Mouse (Mus musculus): ENCODE results near the gene Ccnyl1. TPM values are rescaled to one million over a fixed set of nuclear protein-coding genes. Genes with fewer than 3 reads are reported as not detected.

Gene Ccnyl1
- polyA plus RNA-seq, 1 experiment from 2014 or later: 8.9 TPM

DNA sequence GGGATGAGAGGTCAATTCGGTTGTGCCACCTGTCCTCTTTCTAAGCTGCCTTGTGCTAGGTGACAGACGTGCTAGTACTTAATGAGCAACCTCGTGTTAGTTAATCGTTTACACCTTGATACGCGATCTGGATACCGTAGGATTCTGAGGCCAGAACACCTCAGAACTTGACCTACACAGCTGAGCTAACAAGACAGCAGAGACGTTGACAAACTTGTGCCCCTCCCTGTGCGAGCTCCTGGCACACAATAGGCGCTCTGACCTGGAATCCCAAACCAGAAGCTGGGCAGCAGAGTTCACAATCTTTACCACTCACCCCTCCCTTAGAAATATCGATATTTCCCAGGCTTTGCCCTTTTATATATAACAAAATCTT, 47.9 kb downstream of the Ccnyl1 start:
- Histone ChIP-seq H3K4me3 (ENCODE audit: low read depth, low read length) (peak overlapping the region; percentile 64), H3K9me3 (ENCODE audit: control insufficient read depth, low read depth, low read length) (no peaks in the 10 kb centered on the region), H3K36me3 (ENCODE audit: control insufficient read depth, insufficient read depth, low read length) (peaks cover 3% of the 10 kb centered on the region; the same call in 1 of the 2 replicates), H3K27me3 (ENCODE audit: control insufficient read depth, insufficient read depth, low read length) (no peaks in the 10 kb centered on the region), H3K27ac (ENCODE audit: low read length) (peak overlapping the region; percentile 74; the same call in 1 of the 2 replicates), H3K9ac (replicated peaks; ENCODE audit: low read depth, low read length) (no peak overlapping the region), H3K4me1 (ENCODE audit: control insufficient read depth, insufficient read depth, low read length) (peaks cover 19% of the 10 kb centered on the region; the same call in 1 of the 2 replicates), H3K4me2 (replicated peaks; ENCODE audit: low read depth, low read length) (peak overlapping the region; percentile 66)
- WGBS: under 1% methylated on average over 11 of the region's 11 CpGs
- peak; percentile 12 for ATAC-seq (ENCODE audit: insufficient number of reproducible peaks, insufficient read depth, low FRiP score, low read depth)

DNA sequence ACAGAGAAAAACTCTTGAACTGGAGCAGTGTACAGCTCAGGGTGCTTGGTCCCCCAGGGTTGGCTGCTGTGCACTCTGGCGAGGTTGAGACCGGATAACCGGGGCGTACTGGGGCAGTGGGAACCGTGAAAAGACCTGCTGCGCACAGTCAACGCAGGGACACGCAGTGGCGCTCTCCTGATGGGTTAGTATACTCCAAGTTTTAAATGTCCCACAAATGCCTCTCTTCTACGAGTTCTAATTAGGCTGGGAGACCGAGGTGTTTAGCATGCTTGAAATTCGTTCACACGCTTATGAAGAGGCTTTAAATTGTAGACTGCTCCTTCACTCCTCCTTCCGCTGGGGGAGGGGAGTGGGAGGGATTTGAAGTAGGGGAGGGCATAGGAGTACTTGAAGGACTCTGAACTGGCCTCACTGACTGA, 48.4 kb downstream of the Ccnyl1 start:
- Histone ChIP-seq H3K4me2 (replicated peaks; ENCODE audit: low read depth, low read length) (peak overlapping the region; percentile 66), H3K27ac (ENCODE audit: low read length) (peak overlapping the region; percentile 74), H3K27me3 (ENCODE audit: control insufficient read depth, insufficient read depth, low read length) (no peaks in the 10 kb centered on the region), H3K36me3 (ENCODE audit: control insufficient read depth, insufficient read depth, low read length) (peaks cover 3% of the 10 kb centered on the region; the same call in 1 of the 2 replicates), H3K4me3 (ENCODE audit: low read depth, low read length) (peak overlapping the region; percentile 64), H3K4me1 (ENCODE audit: control insufficient read depth, insufficient read depth, low read length) (peaks cover 19% of the 10 kb centered on the region; the same call in 1 of the 2 replicates), H3K9me3 (ENCODE audit: control insufficient read depth, low read depth, low read length) (no peaks in the 10 kb centered on the region), H3K9ac (replicated peaks; ENCODE audit: low read depth, low read length) (no peak overlapping the region)
- 2% methylated on average over 14 of the region's 14 CpGs for WGBS
- no peak for ATAC-seq (ENCODE audit: insufficient number of reproducible peaks, insufficient read depth, low FRiP score, low read depth)

DNA sequence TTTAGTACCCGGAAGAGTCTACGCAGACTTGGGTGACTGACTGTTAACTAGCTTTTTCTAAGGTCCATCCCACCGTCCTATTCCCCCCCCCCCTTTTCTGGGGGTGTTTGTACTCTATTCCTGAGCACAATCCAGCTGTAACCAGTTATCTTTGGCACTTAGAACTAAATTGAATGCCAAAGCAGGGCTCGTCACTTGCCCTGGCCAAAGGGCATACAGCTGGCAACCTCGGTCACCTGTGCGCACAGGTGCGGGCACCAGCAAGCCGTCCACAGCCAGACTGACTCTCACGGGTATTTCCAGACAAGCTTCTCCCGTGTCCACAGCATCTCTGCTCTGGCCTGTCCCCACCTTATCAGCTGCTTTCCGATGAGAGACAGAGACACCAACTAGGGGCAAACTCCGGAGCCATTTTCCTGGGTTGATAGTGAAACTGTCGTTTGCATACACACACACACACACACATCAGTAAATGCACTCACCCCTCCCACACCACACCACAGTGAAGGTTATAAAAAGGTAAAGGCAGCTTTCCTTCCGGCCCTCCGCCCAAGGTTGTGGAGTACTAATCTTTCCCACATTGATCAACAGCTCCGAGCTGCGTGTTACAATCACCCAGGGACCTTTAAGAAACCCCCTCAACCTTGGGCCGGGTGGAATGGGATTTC, 52.6 kb downstream of the Ccnyl1 start:
- H3K9ac ChIP-seq (replicated peaks; ENCODE audit: low read depth, low read length): no peak overlapping the region
- H3K4me3 ChIP-seq (ENCODE audit: low read depth, low read length): no peak overlapping the region
- H3K4me1 ChIP-seq (ENCODE audit: control insufficient read depth, insufficient read depth, low read length): peaks cover 4% of the 10 kb centered on the region; the same call in 1 of the 2 replicates
- no peak overlapping the region for H3K27ac ChIP-seq (ENCODE audit: low read length)
- H3K4me2 ChIP-seq (replicated peaks; ENCODE audit: low read depth, low read length): no peak overlapping the region
- H3K9me3 ChIP-seq (ENCODE audit: control insufficient read depth, low read depth, low read length): no peaks in the 10 kb centered on the region
- H3K36me3 ChIP-seq (ENCODE audit: control insufficient read depth, insufficient read depth, low read length): no peaks in the 10 kb centered on the region
- no peaks in the 10 kb centered on the region for H3K27me3 ChIP-seq (ENCODE audit: control insufficient read depth, insufficient read depth, low read length)
- ATAC-seq (ENCODE audit: insufficient number of reproducible peaks, insufficient read depth, low FRiP score, low read depth): no peak
- WGBS: 73% methylated on average over 18 of the region's 18 CpGs

DNA sequence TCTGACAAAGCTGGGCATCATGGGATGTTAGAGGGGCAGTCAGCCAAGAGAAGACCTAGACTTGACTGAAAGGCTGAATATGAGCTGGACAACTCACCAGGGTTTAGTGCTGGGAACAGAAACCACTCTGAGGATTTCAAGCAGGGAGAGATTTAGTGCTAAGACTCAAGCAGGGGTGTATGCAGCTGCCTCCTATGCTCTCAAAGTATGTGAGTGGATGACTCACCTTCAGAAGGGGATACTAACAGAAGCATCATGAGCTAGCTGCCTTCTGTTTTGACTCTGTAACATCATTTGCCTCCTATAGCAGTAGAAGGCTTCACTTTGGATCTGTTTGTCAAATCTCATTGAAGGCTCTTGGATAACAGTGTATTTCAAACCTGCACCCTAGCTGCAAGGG, 54.4 kb downstream of the Ccnyl1 start:
- ATAC-seq (ENCODE audit: insufficient number of reproducible peaks, insufficient read depth, low FRiP score, low read depth): no peak
- Histone ChIP-seq H3K9me3 (ENCODE audit: control insufficient read depth, low read depth, low read length) (no peaks in the 10 kb centered on the region), H3K36me3 (ENCODE audit: control insufficient read depth, insufficient read depth, low read length) (no peaks in the 10 kb centered on the region), H3K4me1 (ENCODE audit: control insufficient read depth, insufficient read depth, low read length) (no peaks in the 10 kb centered on the region), H3K4me2 (replicated peaks; ENCODE audit: low read depth, low read length) (no peak overlapping the region), H3K27ac (ENCODE audit: low read length) (no peak overlapping the region), H3K9ac (replicated peaks; ENCODE audit: low read depth, low read length) (no peak overlapping the region), H3K4me3 (ENCODE audit: low read depth, low read length) (no peak overlapping the region), H3K27me3 (ENCODE audit: control insufficient read depth, insufficient read depth, low read length) (no peaks in the 10 kb centered on the region)

DNA sequence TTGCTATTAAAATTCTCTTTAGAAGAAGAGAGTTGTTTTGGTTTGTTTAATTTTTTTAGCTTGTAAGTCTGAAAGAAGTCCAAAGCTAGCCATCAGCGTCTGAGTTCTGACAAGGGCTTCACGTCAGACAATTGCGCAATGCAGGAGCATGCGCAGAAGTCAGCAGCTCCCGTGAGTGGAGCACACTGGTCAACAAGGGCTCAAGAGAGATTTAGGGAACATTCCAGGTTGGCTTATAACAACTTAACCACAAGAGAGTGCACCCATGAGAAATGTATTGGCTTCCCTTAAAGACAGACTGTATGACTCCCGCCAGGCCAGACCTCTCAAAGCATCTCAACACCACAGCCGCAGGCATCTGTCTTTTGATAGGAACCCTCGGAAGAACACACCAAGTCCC, 62.9 kb downstream of the Ccnyl1 start:
- no peak overlapping the region for H3K9ac ChIP-seq (replicated peaks; ENCODE audit: low read depth, low read length)
- no peaks in the 10 kb centered on the region for H3K9me3 ChIP-seq (ENCODE audit: control insufficient read depth, low read depth, low read length)
- no peak overlapping the region for H3K4me2 ChIP-seq (replicated peaks; ENCODE audit: low read depth, low read length)
- ATAC-seq (ENCODE audit: insufficient number of reproducible peaks, insufficient read depth, low FRiP score, low read depth): no peak
- H3K4me1 ChIP-seq (ENCODE audit: control insufficient read depth, insufficient read depth, low read length): peaks cover 15% of the 10 kb centered on the region
- H3K4me3 ChIP-seq (ENCODE audit: low read depth, low read length): no peak overlapping the region
- no peaks in the 10 kb centered on the region for H3K27me3 ChIP-seq (ENCODE audit: control insufficient read depth, insufficient read depth, low read length)
- H3K27ac ChIP-seq (ENCODE audit: low read length): no peak overlapping the region
- H3K36me3 ChIP-seq (ENCODE audit: control insufficient read depth, insufficient read depth, low read length): no peaks in the 10 kb centered on the region
- WGBS: 81% methylated on average over 8 of the region's 8 CpGs

GRCm38 (mm10) chr1:64753668-64754067, 63.4 kb downstream of the Ccnyl1 start:
- Histone ChIP-seq H3K36me3 (ENCODE audit: control insufficient read depth, insufficient read depth, low read length) (no peaks in the 10 kb centered on the region), H3K4me3 (ENCODE audit: low read depth, low read length) (no peak overlapping the region), H3K27ac (ENCODE audit: low read length) (no peak overlapping the region), H3K9ac (replicated peaks; ENCODE audit: low read depth, low read length) (no peak overlapping the region), H3K4me2 (replicated peaks; ENCODE audit: low read depth, low read length) (no peak overlapping the region), H3K9me3 (ENCODE audit: control insufficient read depth, low read depth, low read length) (no peaks in the 10 kb centered on the region), H3K4me1 (ENCODE audit: control insufficient read depth, insufficient read depth, low read length) (peaks cover 15% of the 10 kb centered on the region), H3K27me3 (ENCODE audit: control insufficient read depth, insufficient read depth, low read length) (no peaks in the 10 kb centered on the region)
- no peak for ATAC-seq (ENCODE audit: insufficient number of reproducible peaks, insufficient read depth, low FRiP score, low read depth)
- WGBS: 67% methylated on average over 7 of the region's 7 CpGs

GRCm38 (mm10) chr1:64754658-64755057, 64.4 kb downstream of the Ccnyl1 start:
- H3K27ac ChIP-seq (ENCODE audit: low read length): no peak overlapping the region
- H3K36me3 ChIP-seq (ENCODE audit: control insufficient read depth, insufficient read depth, low read length): no peaks in the 10 kb centered on the region
- WGBS: 86% methylated on average over 5 of the region's 5 CpGs
- no peak overlapping the region for H3K9ac ChIP-seq (replicated peaks; ENCODE audit: low read depth, low read length)
- no peaks in the 10 kb centered on the region for H3K9me3 ChIP-seq (ENCODE audit: control insufficient read depth, low read depth, low read length)
- H3K4me1 ChIP-seq (ENCODE audit: control insufficient read depth, insufficient read depth, low read length): peaks cover 15% of the 10 kb centered on the region
- no peaks in the 10 kb centered on the region for H3K27me3 ChIP-seq (ENCODE audit: control insufficient read depth, insufficient read depth, low read length)
- no peak for ATAC-seq (ENCODE audit: insufficient number of reproducible peaks, insufficient read depth, low FRiP score, low read depth)
- no peak overlapping the region for H3K4me3 ChIP-seq (ENCODE audit: low read depth, low read length)
- H3K4me2 ChIP-seq (replicated peaks; ENCODE audit: low read depth, low read length): no peak overlapping the region

GRCm38 (mm10) chr1:64755971-64756639, 65.8 kb downstream of the Ccnyl1 start:
- H3K9me3 ChIP-seq (ENCODE audit: control insufficient read depth, low read depth, low read length): no peaks in the 10 kb centered on the region
- no peaks in the 10 kb centered on the region for H3K27me3 ChIP-seq (ENCODE audit: control insufficient read depth, insufficient read depth, low read length)
- no peak overlapping the region for H3K4me3 ChIP-seq (ENCODE audit: low read depth, low read length)
- peak overlapping the region; percentile 21; the same call in 1 of the 2 replicates for H3K27ac ChIP-seq (ENCODE audit: low read length)
- H3K36me3 ChIP-seq (ENCODE audit: control insufficient read depth, insufficient read depth, low read length): no peaks in the 10 kb centered on the region
- WGBS: 60% methylated on average over 7 of the region's 7 CpGs
- H3K9ac ChIP-seq (replicated peaks; ENCODE audit: low read depth, low read length): no peak overlapping the region
- no peak for ATAC-seq (ENCODE audit: insufficient number of reproducible peaks, insufficient read depth, low FRiP score, low read depth)
- no peak overlapping the region for H3K4me2 ChIP-seq (replicated peaks; ENCODE audit: low read depth, low read length)
- H3K4me1 ChIP-seq (ENCODE audit: control insufficient read depth, insufficient read depth, low read length): peaks cover 15% of the 10 kb centered on the region
